Mouse (Mus musculus) mammary gland, adult 2 months (tissue): Measurements from ENCODE around the gene Vmn1r55. TPM values are rescaled to one million over a fixed set of nuclear protein-coding genes. Genes with fewer than 3 reads are reported as not detected.

ENCODE experiments used
- polyA plus RNA-seq: library from polyadenylated mRNA; depleted of rRNA; stranded (reverse); fragments of >200 nt; gene quantifications from 2 replicates; pipeline ENCODE4 v1.2.3, GENCODE M21; 2012; ENCODE audit warnings: low replicate concordance; rRNA removed

Gene Vmn1r55
- polyA plus RNA-seq, result not detected in 2 replicates

GRCm38 (mm10) chr7:5149570-5149969 is at the start of gene Vmn1r55:
Vmn1r55 (minus strand) TSS chr7:5149670.

DNA sequence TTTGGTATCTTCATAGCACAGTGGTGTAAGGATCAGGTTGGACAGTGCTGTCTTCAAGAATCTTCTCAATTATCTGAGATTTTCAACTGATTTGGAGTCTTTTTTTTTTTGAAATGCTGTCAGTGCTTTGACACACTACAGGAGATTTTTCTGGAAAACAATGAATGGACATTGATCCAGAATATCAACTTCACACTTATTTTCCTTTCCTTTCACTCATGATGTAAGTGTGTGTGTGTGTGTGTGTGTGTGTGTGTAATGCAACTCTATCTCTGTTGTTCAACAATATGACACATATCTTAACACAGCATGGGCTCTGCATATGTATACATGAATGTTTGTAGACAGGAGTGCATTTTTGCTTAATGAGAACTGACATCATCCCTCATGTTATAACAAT is 47.2 kb upstream of the Vmn1r55 start, which contains the start of gene Vmn1r56:
TSS of gene Vmn1r56 (minus strand) at position 101 of the 400 bp plus-strand sequence.

GRCm38 (mm10) chr7:5125549-5126406 is 23.7 kb downstream of the Vmn1r55 start, which contains the start of gene Rasl2-9:
Rasl2-9 (minus strand) TSS chr7:5125950.

GRCm38 (mm10) chr7:5116850-5117249 is 32.6 kb downstream of the Vmn1r55 start, which contains the start of gene Rfpl4:
Rfpl4 (minus strand) TSS chr7:5116950.

DNA sequence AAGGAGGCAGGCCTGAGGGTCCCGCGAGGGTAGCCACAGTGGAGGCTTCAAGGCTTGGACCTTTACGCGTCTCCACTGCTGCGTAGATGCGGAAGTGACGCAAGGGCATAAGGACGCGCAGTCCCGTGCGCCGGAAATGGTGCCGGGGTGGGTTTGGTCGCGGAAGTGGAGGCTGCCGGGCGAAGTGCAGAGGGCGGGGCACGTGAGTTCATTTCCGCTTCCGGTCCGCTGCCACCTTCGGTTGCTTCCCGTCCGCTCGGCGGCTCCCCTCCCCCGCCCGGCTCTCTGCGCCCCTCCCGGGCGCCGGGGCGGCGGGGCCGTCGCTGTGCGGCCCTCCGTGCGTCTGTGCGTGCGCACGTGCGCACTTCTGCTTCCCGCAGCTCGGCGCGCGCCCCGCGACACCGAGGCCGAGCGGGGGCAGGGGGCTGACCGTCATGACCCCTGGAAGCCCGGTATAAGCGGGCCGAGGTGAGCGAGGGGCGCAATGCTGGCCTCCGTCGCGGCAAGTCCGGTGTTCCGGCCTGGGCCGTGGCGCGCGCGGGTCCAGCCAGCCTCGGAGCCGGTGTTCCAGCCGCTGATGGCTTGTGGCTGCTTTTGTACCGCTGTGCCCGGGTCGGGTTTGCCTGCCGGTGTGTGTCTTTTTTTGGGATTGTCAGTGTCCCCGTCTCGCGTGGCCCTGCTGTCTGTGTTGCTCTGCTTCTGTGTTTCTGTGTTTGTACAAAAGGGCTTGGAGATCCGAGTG is 69.3 kb downstream of the Vmn1r55 start, which contains the start of gene Epn1:
TSS of gene Epn1 (plus strand) at position 226 of the 742 bp plus-strand sequence.

Other genes with a start within 250 kb of the Vmn1r55 start
- 0.17 and 0.85 TPM in 2 replicates for gene Gm36210, start 243.2 kb downstream of the Vmn1r55 start, polyA plus RNA-seq
- gene Zfp628, start 234.5 kb downstream of the Vmn1r55 start, polyA plus RNA-seq, result 15.7 and 34.3 TPM in 2 replicates
- 2.9 and 7.1 TPM in 2 replicates for gene Nat14, start 227.6 kb downstream of the Vmn1r55 start, polyA plus RNA-seq
- gene Ssc5d, start 223.9 kb downstream of the Vmn1r55 start, polyA plus RNA-seq, result 17.9 and 19.0 TPM in 2 replicates
- 3.7 and 91.9 TPM in 2 replicates for gene Sbk2, start 185.3 kb downstream of the Vmn1r55 start, polyA plus RNA-seq
- gene Sbk3, start 178.5 kb downstream of the Vmn1r55 start, polyA plus RNA-seq, result 0.25 and 1.3 TPM in 2 replicates
- gene Zfp579, start 153.5 kb downstream of the Vmn1r55 start, polyA plus RNA-seq, result 72.4 and 81.0 TPM in 2 replicates
- gene Zfp524, start 135.3 kb downstream of the Vmn1r55 start, polyA plus RNA-seq, result 35.2 and 68.4 TPM in 2 replicates
- gene Fiz1, start 135.0 kb downstream of the Vmn1r55 start, polyA plus RNA-seq, result 34.7 and 40.0 TPM in 2 replicates
- not detected in 2 replicates for gene Gm44973, start 134.2 kb downstream of the Vmn1r55 start, polyA plus RNA-seq
- 33.5 and 79.1 TPM in 2 replicates for gene Zfp865, start 129.3 kb downstream of the Vmn1r55 start, polyA plus RNA-seq
- gene Ccdc106, start 129.1 kb downstream of the Vmn1r55 start, polyA plus RNA-seq, result 1.5 and 3.1 TPM in 2 replicates
- gene 4632433K11Rik, start 115.6 kb downstream of the Vmn1r55 start, polyA plus RNA-seq, result not detected in 2 replicates
- 4.6 and 5.6 TPM in 2 replicates for gene Zfp784, start 111.2 kb downstream of the Vmn1r55 start, polyA plus RNA-seq
- gene Zfp580, start 98.1 kb downstream of the Vmn1r55 start, polyA plus RNA-seq, result 19.3 and 35.9 TPM in 2 replicates
- gene U2af2, start 87.5 kb downstream of the Vmn1r55 start, polyA plus RNA-seq, result 156 and 169 TPM in 2 replicates
- gene Epn1, start 69.4 kb downstream of the Vmn1r55 start, polyA plus RNA-seq, result 168 and 263 TPM in 2 replicates
- gene Rfpl4, start 32.7 kb downstream of the Vmn1r55 start, polyA plus RNA-seq, result not detected in 2 replicates
- gene Rasl2-9, start 23.7 kb downstream of the Vmn1r55 start, polyA plus RNA-seq, result 0.84 and 0.93 TPM in 2 replicates
- not detected in 2 replicates for gene Vmn1r56, start 47.1 kb upstream of the Vmn1r55 start, polyA plus RNA-seq
- gene Vmn1r57, start 68.8 kb upstream of the Vmn1r55 start, polyA plus RNA-seq, result not detected in 2 replicates
- gene Gm5065, start 200.9 kb upstream of the Vmn1r55 start, polyA plus RNA-seq, result not detected in 2 replicates
- gene Nlrp2, start 201.4 kb upstream of the Vmn1r55 start, polyA plus RNA-seq, result not detected in 2 replicates